Mouse (Mus musculus) embryonic stem cell, embryonic (primary cell): Measurements from ENCODE around the gene Gys1.
"Not testable (repeated sequence)": the region's sequence is repeated elsewhere in the genome, so short reads cannot be mapped to it uniquely, and the experiment has no call there.

Source experiments
- CTCF ChIA-PET, 4 experiments: fragments of 300-600 bp in 2 of 4; fragments of 350-600 bp in 2 of 4; sonication (Branson Sonifier 250); formaldehyde crosslinking; loops; one replicate each; lab custom pipeline; 2022; ENCODE audit warnings: inconsistent platforms in 2 of 4; lab: Charles Lee
- POLR2A ChIA-PET, 4 experiments: fragments of 300-600 bp in 2 of 4; fragments of 350-600 bp in 2 of 4; sonication (Branson Sonifier 250); formaldehyde crosslinking; loops; one replicate each; lab custom pipeline; 2022; ENCODE audit warnings: antibody characterized with exemption in 4 of 4, inconsistent platforms in 1 of 4; lab: Charles Lee

Gys1 gene

DNA sequence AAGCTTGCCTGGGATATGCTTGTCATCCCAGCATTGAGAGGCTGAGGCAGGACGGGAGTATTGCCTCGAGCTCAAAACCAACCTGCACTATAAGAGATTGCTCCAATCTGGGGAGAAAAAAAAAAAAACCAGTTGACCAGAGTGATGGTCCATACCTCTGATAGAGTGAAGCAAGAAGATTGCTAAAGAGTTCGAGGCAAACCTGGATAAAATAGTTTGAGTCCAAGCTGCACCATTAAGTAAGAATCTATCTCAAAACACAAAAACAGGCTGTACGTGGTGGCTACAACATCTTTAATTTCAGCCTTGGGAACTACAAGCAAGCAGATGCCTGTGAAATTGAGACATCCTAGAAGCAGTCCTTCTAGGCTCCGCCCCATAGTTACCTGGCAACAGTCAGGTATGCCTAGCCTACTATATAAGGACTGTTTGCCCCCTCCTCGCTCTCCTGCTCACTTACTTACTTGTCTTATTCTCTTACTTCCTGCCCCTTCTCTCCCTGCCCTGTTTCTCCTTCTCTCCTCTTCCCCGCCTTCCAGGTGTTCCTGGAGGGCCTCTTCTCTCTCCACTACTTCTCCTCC is 32.5 kb downstream of the Gys1 start:
- CTCF ChIA-PET = interaction anchor here (0.6 to 3.7 kb wide), 13 partner anchors 10 to 334 kb away, joined by 3 to 17 read pairs (median 4); no protein-coding TSS in a partner anchor
- POLR2A ChIA-PET = interaction anchor here (0.6 to 7.3 kb wide), 68 partner anchors 8 to 610 kb away, joined by 3 to 97 read pairs (median 7); partner anchors contain the start of genes Plekha4 (in 3 of the 4), Ppp1r15a (in 3 of the 4), Bcat2 (in 2 of the 4) and Dhdh (in 2 of the 4)

- CTCF ChIA-PET = interaction anchor here (0.5 to 2.6 kb wide), 51 partner anchors 9 to 689 kb away, joined by 3 to 25 read pairs (median 4); partner anchors contain the start of genes Ap2a1 (in 1 of the 4), Dhdh (in 1 of the 4), Fut2 (in 1 of the 4) and Kcna7 (in 1 of the 4)
- POLR2A ChIA-PET = interaction anchor here in 3 of 4 experiments (0.6 to 7.7 kb wide), 45 partner anchors 8 to 250 kb away, joined by 3 to 57 read pairs (median 4); partner anchors contain the start of genes Ftl1 (in 3 of the 3), Nucb1 (in 2 of the 3), Fam83e (in 1 of the 3) and Fut1 (in 1 of the 3)
Measured at GRCm38 (mm10) chr7:45470869-45471268, 36.2 kb downstream of the Gys1 start.

GRCm38 (mm10) chr7:45475291-45475969 is 40.8 kb downstream of the Gys1 start:
- CTCF ChIA-PET = interaction anchor here (0.5 to 3.2 kb wide), 32 partner anchors 10 to 915 kb away, joined by 3 to 21 read pairs (median 4); partner anchors contain the start of genes Bax (in 1 of the 4), Dhdh (in 1 of the 4), Gys1 (in 1 of the 4) and Ntn5 (in 1 of the 4)

GRCm38 (mm10) chr7:45476453-45476852 is 41.8 kb downstream of the Gys1 start:
- ChIA-PET POLR2A (interaction anchor here (0.6 to 7.7 kb wide), 61 partner anchors 10 to 408 kb away, joined by 3 to 97 read pairs (median 5); partner anchors contain the start of genes Bax (in 3 of the 4), Ftl1 (in 3 of the 4), Plekha4 (in 3 of the 4) and Ppp1r15a (in 3 of the 4)), CTCF (interaction anchor here (0.5 to 3.8 kb wide), 63 partner anchors 10 to 916 kb away, joined by 3 to 35 read pairs (median 4); partner anchors contain the start of genes Dhdh (in 2 of the 4), Plekha4 (in 2 of the 4), Ppp1r15a (in 2 of the 4) and Bax (in 1 of the 4))

More at GRCm38 (mm10) chr7:45475291-45475969, 40.8 kb downstream of the Gys1 start:
- POLR2A ChIA-PET = interaction anchor here (0.6 to 7.7 kb wide), 73 partner anchors 8 to 271 kb away, joined by 3 to 97 read pairs (median 4); partner anchors contain the start of genes Plekha4 (in 3 of the 4), Ppp1r15a (in 3 of the 4), Bax (in 2 of the 4) and Ftl1 (in 2 of the 4)

- POLR2A ChIA-PET = interaction anchor here (0.6 to 7.7 kb wide), 62 partner anchors 9 to 420 kb away, joined by 3 to 97 read pairs (median 4); partner anchors contain the start of genes Bax (in 3 of the 4), Ftl1 (in 3 of the 4), Plekha4 (in 3 of the 4) and Ppp1r15a (in 3 of the 4)
- CTCF ChIA-PET = interaction anchor here (0.5 to 3.8 kb wide), 66 partner anchors 10 to 917 kb away, joined by 3 to 35 read pairs (median 4); partner anchors contain the start of genes Dhdh (in 2 of the 4), Plekha4 (in 2 of the 4), Ppp1r15a (in 2 of the 4) and Bax (in 1 of the 4)
Measured at GRCm38 (mm10) chr7:45477003-45477402, 42.4 kb downstream of the Gys1 start.

GRCm38 (mm10) chr7:45478774-45479173 is 44.1 kb downstream of the Gys1 start:
- CTCF ChIA-PET = interaction anchor here (0.6 to 3.8 kb wide), 16 partner anchors 9 to 204 kb away, joined by 3 to 35 read pairs (median 4); partner anchors contain the start of genes Dhdh (in 2 of the 4), Bax (in 1 of the 4), Plekha4 (in 1 of the 4) and Ppp1r15a (in 1 of the 4)
- POLR2A ChIA-PET = interaction anchor here in 2 of 4 experiments (0.7 to 5.8 kb wide), 15 partner anchors 11 to 104 kb away, joined by 3 to 97 read pairs (median 4); partner anchors contain the start of genes Bax (in 2 of the 2), Ftl1 (in 2 of the 2), Plekha4 (in 2 of the 2) and Ppp1r15a (in 2 of the 2)

- CTCF ChIA-PET = interaction anchor here in 1 of 4 experiments (0.6 to 1.5 kb wide), 2 partner anchors 9 to 36 kb away, joined by 3 to 18 read pairs; no protein-coding TSS in a partner anchor
- POLR2A ChIA-PET = interaction anchor here in 3 of 4 experiments (0.5 to 2.3 kb wide), 22 partner anchors 9 to 109 kb away, joined by 3 to 20 read pairs (median 4); partner anchors contain the start of genes Ftl1 (in 2 of the 3), Gys1 (in 2 of the 3), Plekha4 (in 2 of the 3) and Ppp1r15a (in 2 of the 3)
Measured at GRCm38 (mm10) chr7:45480310-45480709, 45.7 kb downstream of the Gys1 start.

GRCm38 (mm10) chr7:45481374-45481927 is 46.8 kb downstream of the Gys1 start, which contains the start of gene Tulp2:
TSS of gene Tulp2 (plus strand) at chr7:45481877.
- ChIA-PET CTCF (interaction anchor here in 3 of 4 experiments (0.6 to 1.5 kb wide), 15 partner anchors 10 to 201 kb away, joined by 3 to 18 read pairs (median 4); partner anchors contain the start of genes Ntn5 (in 1 of the 3), Plekha4 (in 1 of the 3) and Ppp1r15a (in 1 of the 3)), POLR2A (interaction anchor here in 3 of 4 experiments (0.6 to 2.3 kb wide), 56 partner anchors 9 to 631 kb away, joined by 3 to 20 read pairs (median 4); partner anchors contain the start of genes Ftl1 (in 3 of the 3), Gys1 (in 2 of the 3), Plekha4 (in 2 of the 3) and Ppp1r15a (in 2 of the 3))

- CTCF ChIA-PET = interaction anchor here in 1 of 4 experiments (0.6 kb wide), 1 partner anchor 125 kb away, joined by 5 read pairs; no protein-coding TSS in a partner anchor
- POLR2A ChIA-PET = interaction anchor here in 3 of 4 experiments (0.6 to 2.3 kb wide), 21 partner anchors 8 to 632 kb away, joined by 3 to 20 read pairs (median 6); partner anchors contain the start of genes Ftl1 (in 2 of the 3), Nucb1 (in 2 of the 3), Bax (in 1 of the 3) and Plekha4 (in 1 of the 3)
Measured at GRCm38 (mm10) chr7:45482166-45482565, 47.5 kb downstream of the Gys1 start.

GRCm38 (mm10) chr7:45484985-45485384 is 50.3 kb downstream of the Gys1 start:
- POLR2A ChIA-PET = interaction anchor here in 2 of 4 experiments (0.6 to 0.7 kb wide), 4 partner anchors 16 to 40 kb away, joined by 3 to 4 read pairs (median 4); no protein-coding TSS in a partner anchor
- CTCF ChIA-PET = not testable (repeated sequence)

DNA sequence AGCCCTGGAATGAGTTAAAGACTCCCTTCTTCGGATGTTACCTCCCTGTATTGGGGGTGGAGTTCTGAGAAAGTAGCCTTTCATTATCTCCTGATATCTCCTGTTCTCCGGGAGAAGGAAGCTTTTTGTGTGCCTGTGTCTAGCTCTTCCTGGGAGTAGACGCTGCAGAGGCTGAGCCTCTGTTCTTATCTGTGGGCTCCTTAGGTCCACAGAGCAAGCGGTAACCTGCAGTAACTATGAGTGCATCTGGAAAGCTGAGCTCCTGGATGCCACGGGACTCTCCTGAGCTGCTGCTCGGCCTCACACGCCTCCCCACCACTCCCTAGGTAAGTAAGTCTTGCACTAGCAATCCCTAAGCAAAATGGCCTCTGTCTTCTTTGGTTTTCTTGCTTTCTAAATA is 51.5 kb downstream of the Gys1 start:
- CTCF ChIA-PET = no interaction called here
- POLR2A ChIA-PET = interaction anchor here in 3 of 4 experiments (0.6 to 3.5 kb wide), 10 partner anchors 8 to 40 kb away, joined by 3 to 11 read pairs (median 3); partner anchors contain the start of genes Ftl1 (in 2 of the 3), Bax (in 1 of the 3), Plekha4 (in 1 of the 3) and Ppp1r15a (in 1 of the 3)

DNA sequence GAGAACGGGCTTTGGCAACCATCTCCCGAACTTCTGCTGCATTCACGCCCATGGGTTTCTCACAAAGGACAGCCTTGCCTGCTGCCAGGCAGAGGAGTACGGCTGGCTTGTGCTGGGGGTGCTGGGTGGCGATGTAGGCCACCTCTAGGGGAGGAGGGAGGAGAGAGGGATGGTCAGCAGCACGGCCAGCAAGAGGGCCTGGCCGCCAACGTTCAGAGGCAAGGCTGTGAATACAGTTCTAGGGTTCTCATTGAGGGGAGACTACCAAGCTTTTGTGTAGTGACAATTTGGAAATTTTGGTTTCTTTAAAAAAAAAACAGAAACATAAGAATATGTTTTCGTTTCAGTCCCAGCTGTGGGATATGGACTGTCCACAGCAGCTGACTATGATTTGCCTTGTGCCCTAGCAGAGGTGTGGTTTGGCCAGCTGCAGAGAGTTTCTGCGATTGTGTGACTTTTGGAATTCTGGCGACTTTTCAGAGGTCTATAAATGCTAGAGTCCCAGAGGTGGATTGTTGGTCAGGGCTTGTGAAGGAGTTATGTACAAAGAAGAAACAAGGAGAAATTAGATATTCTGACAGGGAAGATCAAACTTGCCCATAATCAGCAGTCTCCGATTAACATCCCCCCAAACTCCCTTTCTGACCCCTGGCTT is 52.2 kb downstream of the Gys1 start, which contains the start of gene Gm45808:
Gene Gm45808, minus strand, starts transcription at position 51 of the 655 bp plus-strand sequence.
- POLR2A ChIA-PET = interaction anchor here in 3 of 4 experiments (0.6 to 3.5 kb wide), 21 partner anchors 8 to 148 kb away, joined by 3 to 17 read pairs (median 5); partner anchors contain the start of genes Bax (in 2 of the 3), Plekha4 (in 2 of the 3), Ppp1r15a (in 2 of the 3) and Ftl1 (in 1 of the 3)
- CTCF ChIA-PET = interaction anchor here in 2 of 4 experiments (2.1 to 2.4 kb wide), 2 partner anchors 10 kb away, joined by 7 to 9 read pairs; no protein-coding TSS in a partner anchor

- CTCF ChIA-PET = interaction anchor here in 3 of 4 experiments (0.5 to 2.4 kb wide), 10 partner anchors 9 to 283 kb away, joined by 3 to 9 read pairs (median 4); partner anchors contain the start of gene Ccdc155 (in 1 of the 3)
- POLR2A ChIA-PET = interaction anchor here (0.6 to 4.4 kb wide), 54 partner anchors 9 to 1261 kb away, joined by 3 to 23 read pairs (median 4); partner anchors contain the start of genes Bax (in 2 of the 4), Ftl1 (in 2 of the 4), Nucb1 (in 2 of the 4) and Plekha4 (in 2 of the 4)
Measured at GRCm38 (mm10) chr7:45487861-45488292, 53.2 kb downstream of the Gys1 start.
